Mouse (Mus musculus) kidney, embryonic 16.5 days (tissue): ENCODE data around the gene Ostf1. TPM values are rescaled to one million over a fixed set of nuclear protein-coding genes. Genes with fewer than 3 reads are reported as not detected.

ENCODE experiments used
- ATAC-seq: fragments of 200-750 bp; cut with Nextera tagmentation; 2 replicates; pipeline ENCODE4 v1.8.0; 2017; ENCODE audit warnings: moderate TSS enrichment; ENCODE audit not compliant: low FRiP score, low TSS enrichment
- H3K27ac ChIP-seq: fragments of 300-500 bp; sonication (generic); 2 replicates; pipeline ENCODE4 v1.5.1; 2014; ENCODE audit warnings: low read length
- H3K27me3 ChIP-seq: fragments of 300-500 bp; sonication (generic); 2 replicates; pipeline ENCODE4 v1.6.1; 2014; ENCODE audit warnings: low read length, control low read depth, mixed read lengths; ENCODE audit not compliant: insufficient read depth
- H3K36me3 ChIP-seq: fragments of 300-500 bp; sonication (generic); 2 replicates; pipeline ENCODE4 v1.6.1; 2014; ENCODE audit warnings: low read length, control low read depth, mixed read lengths; ENCODE audit not compliant: insufficient read depth
- H3K4me1 ChIP-seq: fragments of 300-500 bp; sonication (generic); 2 replicates; pipeline ENCODE4 v1.6.1; 2014; ENCODE audit warnings: low read length, control low read depth, mixed read lengths; ENCODE audit not compliant: insufficient read depth
- H3K4me2 ChIP-seq: fragments of 300-500 bp; sonication (generic); replicated peaks from 2 replicates; pipeline ENCODE4 v1.6.1; 2014; ENCODE audit warnings: low read depth, low read length
- H3K4me3 ChIP-seq: fragments of 300-500 bp; sonication (generic); 2 replicates; pipeline ENCODE4 v1.5.1; 2014; ENCODE audit warnings: mild to moderate bottlenecking, low read length
- H3K9ac ChIP-seq: fragments of 300-500 bp; sonication (generic); replicated peaks from 2 replicates; pipeline ENCODE4 v1.6.1; 2014; ENCODE audit warnings: low read length
- H3K9me3 ChIP-seq: fragments of 300-500 bp; sonication (generic); 2 replicates; pipeline ENCODE4 v1.6.1; 2016; ENCODE audit warnings: low read length, control low read depth
- WGBS: fragments of 180-500 bp; shearing (Covaris S2); extraction: QIAGEN DNeasy Blood & Tissue Kit; methylation state at CpG from one replicate; pipeline ENCODE4 v1.1.7; 2014; 5-methylcytosine and 5-hydroxymethylcytosine counted together
- polyA plus RNA-seq: library from polyadenylated mRNA; unstranded; fragments of >200 nt; fragmentation: Nextera tagmentation; extraction: Ambion mirVana; gene quantifications from 2 replicates; pipeline ENCODE4 v1.2.1, GENCODE M21; 2015

Ostf1 gene
- polyA plus RNA-seq: 136 and 150 TPM in 2 replicates

GRCm38 (mm10) chr19:18631644-18632219 lies at the start of gene Ostf1, which contains the start of gene Nmrk1:
TSS of gene Ostf1 (minus strand) at chr19:18631823.
TSS of gene Nmrk1 (plus strand) at chr19:18631950.
- Histone ChIP-seq H3K36me3 (no peaks in the 10 kb centered on the region), H3K4me2 (peak within 1 kb of the TSS; percentile 54), H3K27ac (peak within 1 kb of the TSS; percentile 95), H3K9me3 (no peaks in the 10 kb centered on the region), H3K9ac (peak within 1 kb of the TSS; percentile 88), H3K27me3 (no peaks in the 10 kb centered on the region), H3K4me3 (peak within 1 kb of the TSS; percentile 84), H3K4me1 (peaks cover 19% of the 10 kb centered on the region)
- WGBS: under 1% methylated on average over 50 of the region's 51 CpGs
- peak; percentile 98 for ATAC-seq

GRCm38 (mm10) chr19:18673116-18673515 lies 41.5 kb upstream of the Ostf1 start:
- peaks cover 31% of the 10 kb centered on the region for H3K4me1 ChIP-seq
- H3K9me3 ChIP-seq: no peaks in the 10 kb centered on the region
- peak overlapping the region; percentile 86 for H3K4me2 ChIP-seq
- H3K27ac ChIP-seq: no peak overlapping the region
- H3K4me3 ChIP-seq: no peak overlapping the region
- no peaks in the 10 kb centered on the region for H3K36me3 ChIP-seq
- H3K9ac ChIP-seq: 0 out of 2 replicates have a peak overlapping the region, but pooled peaks have one; percentile 27
- no peaks in the 10 kb centered on the region for H3K27me3 ChIP-seq
- WGBS: 40% methylated on average over 4 of the region's 4 CpGs
- ATAC-seq: no peak

GRCm38 (mm10) chr19:18672498-18672897 lies 40.9 kb upstream of the Ostf1 start:
- Histone ChIP-seq H3K4me2 (peak overlapping the region; percentile 86), H3K27ac (no peak overlapping the region), H3K27me3 (no peaks in the 10 kb centered on the region), H3K9ac (0 out of 2 replicates have a peak overlapping the region, but pooled peaks have one; percentile 27), H3K4me1 (peaks cover 31% of the 10 kb centered on the region), H3K36me3 (no peaks in the 10 kb centered on the region), H3K4me3 (peak overlapping the region; percentile 91), H3K9me3 (no peaks in the 10 kb centered on the region)
- WGBS: 48% methylated on average over 3 of the region's 3 CpGs
- no peak for ATAC-seq

GRCm38 (mm10) chr19:18671056-18671741 lies 39.6 kb upstream of the Ostf1 start:
- Histone ChIP-seq H3K4me3 (peak overlapping the region; percentile 91), H3K9ac (peak overlapping the region; percentile 92), H3K9me3 (no peaks in the 10 kb centered on the region), H3K27ac (peak overlapping the region; percentile 88), H3K4me1 (peaks cover 29% of the 10 kb centered on the region), H3K27me3 (no peaks in the 10 kb centered on the region), H3K36me3 (no peaks in the 10 kb centered on the region), H3K4me2 (peak overlapping the region; percentile 86)
- under 1% methylated on average over 59 of the region's 64 CpGs for WGBS
- peak; percentile 77 for ATAC-seq

GRCm38 (mm10) chr19:18670608-18671007 lies 39.0 kb upstream of the Ostf1 start, which contains the start of gene Carnmt1:
TSS of gene Carnmt1 (plus strand) at chr19:18670764.
- H3K9ac ChIP-seq: peak within 1 kb of the TSS; percentile 92
- no peaks in the 10 kb centered on the region for H3K9me3 ChIP-seq
- H3K27me3 ChIP-seq: no peaks in the 10 kb centered on the region
- peak; percentile 98 for ATAC-seq
- H3K36me3 ChIP-seq: no peaks in the 10 kb centered on the region
- H3K4me3 ChIP-seq: peak within 1 kb of the TSS; percentile 91
- peaks cover 27% of the 10 kb centered on the region for H3K4me1 ChIP-seq
- H3K27ac ChIP-seq: peak within 1 kb of the TSS; percentile 88
- H3K4me2 ChIP-seq: peak within 1 kb of the TSS; percentile 86
- 0% methylated on average over 40 of the region's 58 CpGs for WGBS

- WGBS: 96% methylated on average over 7 of the region's 7 CpGs
- H3K4me3 ChIP-seq: no peak overlapping the region
- H3K27ac ChIP-seq: no peak overlapping the region
- no peak overlapping the region for H3K9ac ChIP-seq
- H3K9me3 ChIP-seq: no peaks in the 10 kb centered on the region
- ATAC-seq: no peak
- H3K4me2 ChIP-seq: no peak overlapping the region
- no peaks in the 10 kb centered on the region for H3K36me3 ChIP-seq
- H3K4me1 ChIP-seq: peaks cover 27% of the 10 kb centered on the region
- H3K27me3 ChIP-seq: no peaks in the 10 kb centered on the region
These were observed 37.9 kb upstream of the Ostf1 start for GRCm38 (mm10) chr19:18669551-18669950.

- Histone ChIP-seq H3K27ac (no peak overlapping the region), H3K9me3 (no peaks in the 10 kb centered on the region), H3K4me1 (peaks cover 11% of the 10 kb centered on the region), H3K36me3 (no peaks in the 10 kb centered on the region), H3K27me3 (no peaks in the 10 kb centered on the region), H3K9ac (no peak overlapping the region), H3K4me3 (no peak overlapping the region), H3K4me2 (no peak overlapping the region)
- 95% methylated on average over 7 of the region's 7 CpGs for WGBS
- no peak for ATAC-seq
These were observed 35.3 kb upstream of the Ostf1 start for GRCm38 (mm10) chr19:18666966-18667365.

GRCm38 (mm10) chr19:18663904-18664303 lies 32.3 kb upstream of the Ostf1 start:
- Histone ChIP-seq H3K4me2 (no peak overlapping the region), H3K9me3 (no peaks in the 10 kb centered on the region), H3K27me3 (no peaks in the 10 kb centered on the region), H3K4me3 (no peak overlapping the region), H3K36me3 (no peaks in the 10 kb centered on the region), H3K4me1 (no peaks in the 10 kb centered on the region), H3K27ac (no peak overlapping the region), H3K9ac (no peak overlapping the region)
- 59% methylated on average over 2 of the region's 2 CpGs for WGBS
- no peak for ATAC-seq

- Histone ChIP-seq H3K4me3 (no peak overlapping the region), H3K27me3 (no peaks in the 10 kb centered on the region), H3K9me3 (no peaks in the 10 kb centered on the region), H3K36me3 (no peaks in the 10 kb centered on the region), H3K27ac (no peak overlapping the region), H3K4me1 (peaks cover 5% of the 10 kb centered on the region; the same call in 1 of the 2 replicates), H3K9ac (no peak overlapping the region), H3K4me2 (no peak overlapping the region)
- WGBS: 43% methylated on average over 1 of the region's 1 CpGs
- no peak for ATAC-seq
These were observed 30.1 kb upstream of the Ostf1 start for GRCm38 (mm10) chr19:18661683-18662082.

GRCm38 (mm10) chr19:18660466-18660865 lies 28.8 kb upstream of the Ostf1 start:
- H3K9me3 ChIP-seq: no peaks in the 10 kb centered on the region
- no peak for ATAC-seq
- no peaks in the 10 kb centered on the region for H3K36me3 ChIP-seq
- H3K27me3 ChIP-seq: no peaks in the 10 kb centered on the region
- H3K27ac ChIP-seq: no peak overlapping the region
- H3K4me2 ChIP-seq: no peak overlapping the region
- peaks cover 5% of the 10 kb centered on the region; the same call in 1 of the 2 replicates for H3K4me1 ChIP-seq
- H3K9ac ChIP-seq: no peak overlapping the region
- no peak overlapping the region for H3K4me3 ChIP-seq
- WGBS: 87% methylated on average over 3 of the region's 3 CpGs
